Mouse (Mus musculus) heart, adult 11 months (tissue): ENCODE measurements around the gene Gnl3.

Experiments used
- DNase-seq: peaks from one replicate; pipeline ENCODE4 v3.0.0; 2022

Gene Gnl3

DNA sequence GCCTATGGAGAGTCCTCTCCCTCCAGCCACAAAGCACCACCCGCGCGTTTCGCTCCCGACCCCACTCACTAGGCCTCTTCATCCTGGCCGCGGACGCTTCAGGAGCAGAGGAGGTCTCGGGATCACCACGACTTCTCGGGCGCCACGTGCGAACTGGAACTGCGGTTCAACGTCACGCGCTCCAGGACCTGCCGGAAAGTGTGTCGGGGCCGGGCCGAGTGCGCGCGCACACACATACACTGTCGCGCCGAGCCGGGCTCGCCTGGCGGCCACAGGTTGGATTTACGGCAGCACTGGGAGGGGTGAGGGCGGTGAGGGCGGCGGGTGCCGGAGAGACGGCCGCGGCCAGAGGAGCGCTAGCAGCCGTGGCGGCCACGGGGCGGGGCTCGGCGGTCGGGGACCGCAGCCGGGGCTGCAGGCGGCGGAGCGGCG is at the start of gene Gnl3, which contains the start of gene Pbrm1:
Gnl3 (minus strand) TSS at position 293 of the 432 bp plus-strand sequence.
Pbrm1 (plus strand) TSS at position 279 of the 432 bp plus-strand sequence.
- peak; percentile 100 for DNase-seq

DNA sequence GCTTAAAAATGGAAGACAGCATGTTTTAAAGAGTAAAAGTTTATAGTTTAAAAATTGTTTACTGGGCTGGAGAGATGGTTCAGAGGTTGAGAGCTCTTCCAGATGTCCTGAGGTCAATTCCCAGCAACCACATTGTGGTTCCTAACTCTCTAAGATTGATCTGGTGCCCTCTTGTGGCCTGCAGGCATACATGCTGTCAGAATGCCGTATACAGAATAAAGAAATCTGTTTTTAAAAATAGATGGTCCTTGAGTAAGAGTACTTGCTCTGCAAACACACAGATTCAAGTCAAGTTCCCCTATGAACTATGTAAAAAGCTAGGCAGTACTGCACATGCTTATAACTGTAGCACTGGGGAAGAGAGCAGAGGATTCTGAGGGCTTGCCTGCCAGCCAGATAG is 43.3 kb upstream of the Gnl3 start:
- no peak for DNase-seq

DNA sequence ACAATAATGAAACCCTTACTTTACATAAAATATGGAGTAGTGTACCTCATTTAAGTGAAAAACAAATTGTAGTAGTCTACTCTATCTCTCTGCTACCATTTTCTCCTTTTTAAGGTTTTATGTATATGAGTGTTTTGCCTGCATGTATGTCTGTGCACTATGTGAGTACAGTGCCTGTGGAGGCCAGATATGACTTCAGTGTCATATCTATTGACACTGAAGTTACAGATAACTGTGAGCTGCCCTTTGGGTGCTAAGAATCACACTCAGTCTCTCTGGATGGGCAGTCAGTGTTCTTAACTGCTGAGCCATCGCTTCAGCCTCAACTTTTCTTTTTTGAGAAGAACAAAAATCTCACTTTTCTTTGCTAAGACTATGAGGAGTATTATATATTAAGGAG is 26.9 kb upstream of the Gnl3 start:
- DNase-seq, result no peak

DNA sequence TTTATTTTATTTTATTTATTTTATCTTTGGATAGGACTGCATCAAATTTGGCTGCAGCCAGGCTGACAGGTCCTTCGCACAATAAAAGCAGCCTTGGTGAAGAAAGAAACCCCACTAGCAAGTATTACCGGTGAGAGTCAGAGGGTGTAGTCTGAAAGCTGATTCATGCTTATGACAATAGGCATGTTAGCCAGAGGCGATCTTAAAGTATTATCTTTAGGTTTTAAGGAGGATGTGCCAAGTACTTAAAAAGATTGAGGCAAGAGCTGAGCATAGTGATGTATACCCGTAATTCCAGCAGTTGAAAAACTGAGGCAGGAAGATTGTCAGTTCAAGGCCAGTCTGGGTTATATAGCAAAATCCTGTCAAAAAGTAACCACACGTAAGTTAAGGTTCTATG is 26.3 kb upstream of the Gnl3 start:
- DNase-seq, result no peak

DNA sequence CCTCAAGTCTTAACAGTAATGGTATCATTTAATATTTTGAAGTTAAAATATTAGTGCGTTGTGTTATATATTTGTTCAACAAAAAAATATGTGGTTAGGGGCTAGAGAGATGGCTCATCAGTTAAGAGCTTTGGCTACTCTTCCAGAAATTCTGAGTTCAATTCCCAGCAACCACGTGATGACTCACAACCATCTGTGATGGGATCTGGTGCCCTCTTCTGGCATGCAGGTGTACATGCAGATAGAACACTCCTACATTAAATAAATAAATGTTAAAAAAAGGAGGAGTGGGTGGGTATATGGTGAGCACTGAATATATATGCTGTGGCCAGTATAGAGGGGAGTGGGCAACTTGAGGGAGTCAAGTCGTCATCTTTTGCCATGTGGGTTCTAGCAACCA is 6.8 kb upstream of the Gnl3 start:
- no peak for DNase-seq

DNA sequence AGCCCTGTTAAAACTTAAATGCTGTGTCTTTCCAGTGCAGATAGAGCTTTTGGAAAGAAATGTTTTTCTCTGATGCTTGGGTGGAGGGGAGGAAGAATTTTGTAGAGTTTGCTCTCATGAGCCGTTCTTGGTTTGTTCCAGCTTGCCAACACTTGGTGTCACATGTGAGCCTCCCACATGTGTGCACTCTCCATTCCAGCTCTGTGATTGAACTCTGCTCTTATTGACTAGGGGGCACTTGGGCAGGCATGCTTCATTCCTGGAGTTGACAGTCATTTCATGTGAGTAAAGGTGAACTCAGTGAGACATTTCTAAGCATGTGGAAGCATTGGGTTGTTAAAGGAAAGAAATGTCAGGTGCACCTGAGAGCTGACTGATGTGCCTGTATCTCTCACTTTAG is 3.6 kb upstream of the Gnl3 start:
- no peak for DNase-seq

DNA sequence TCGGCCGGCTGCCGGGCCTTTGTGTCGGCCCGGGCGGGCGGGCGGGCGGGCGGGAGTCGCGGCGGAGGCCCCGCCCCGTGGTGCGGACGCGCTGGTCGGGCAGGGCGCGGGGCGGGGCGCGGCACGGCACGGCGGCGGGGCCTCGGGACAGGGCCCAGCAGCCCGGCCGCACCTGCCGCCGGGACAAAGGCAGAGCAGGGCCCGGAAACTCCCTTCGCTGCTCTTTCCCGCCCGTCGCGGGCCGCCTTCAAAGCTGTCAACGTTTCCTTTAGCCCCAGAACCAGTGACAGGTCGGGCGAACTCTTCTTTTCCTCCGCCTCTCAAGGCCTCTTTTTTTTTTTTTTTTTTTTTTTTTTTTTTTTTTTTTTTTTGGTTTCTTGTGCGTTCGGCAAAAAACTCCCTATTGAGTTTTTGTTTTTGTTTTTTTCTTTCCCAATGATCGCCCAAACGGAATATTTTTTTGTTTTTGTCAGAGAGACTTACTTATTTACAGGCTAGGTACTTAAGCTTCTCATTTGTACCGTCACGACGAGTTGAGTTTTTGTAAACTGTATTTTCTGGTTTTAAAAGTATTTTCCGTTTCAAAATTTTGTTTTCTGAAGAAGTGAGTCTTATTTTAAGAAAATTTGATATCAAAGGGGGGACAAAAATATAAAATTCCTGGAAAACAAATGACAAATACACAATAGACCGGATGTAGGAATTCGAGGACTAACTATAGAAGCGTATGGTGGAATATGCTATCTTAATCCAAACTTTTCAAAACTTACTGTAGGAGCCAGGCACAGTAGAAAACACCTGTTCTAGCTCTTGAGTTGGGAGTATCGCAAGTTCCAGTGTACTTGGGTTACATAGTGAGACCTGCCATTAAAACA is 616 bp upstream of the Gnl3 start:
- DNase-seq, result no peak

DNA sequence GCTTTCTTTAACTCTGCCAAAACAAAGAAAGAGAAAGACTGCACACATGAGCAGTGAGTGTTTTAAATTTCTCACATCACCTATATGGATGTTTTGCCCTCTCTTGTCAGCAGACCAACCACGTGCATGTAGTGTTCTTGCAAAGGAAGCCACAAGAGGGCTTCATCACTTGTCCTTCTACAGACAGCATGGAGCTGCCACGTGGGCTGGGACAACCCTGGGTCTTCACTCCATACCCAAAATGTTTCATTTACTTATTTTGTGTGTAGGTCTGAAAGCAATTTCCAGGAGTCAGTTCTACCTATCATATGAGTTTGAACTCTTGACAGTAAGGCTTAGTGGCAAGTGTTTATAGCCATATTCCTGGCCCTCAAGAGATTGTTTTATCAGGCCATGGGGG is 1.1 kb downstream of the Gnl3 start:
- peak; percentile 86 for DNase-seq

DNA sequence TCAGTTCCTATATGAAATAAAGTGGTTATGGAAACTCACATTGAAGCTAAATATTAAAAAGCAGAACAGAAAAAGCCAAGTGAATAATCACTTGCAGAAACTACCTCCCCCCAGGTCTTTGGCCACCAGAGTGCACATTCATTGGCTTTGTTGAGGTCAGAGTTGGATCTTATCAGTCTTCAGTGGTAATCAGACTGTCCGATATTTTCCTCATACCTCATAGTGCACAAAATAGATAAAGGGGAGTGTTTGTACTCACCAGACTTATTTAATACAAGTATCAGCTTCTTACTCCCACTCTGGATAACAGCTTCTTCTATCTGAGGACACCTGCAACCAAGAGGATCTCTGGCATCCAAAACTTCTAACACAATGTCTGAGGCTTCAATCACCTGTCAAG is 2.9 kb downstream of the Gnl3 start:
- no peak for DNase-seq

DNA sequence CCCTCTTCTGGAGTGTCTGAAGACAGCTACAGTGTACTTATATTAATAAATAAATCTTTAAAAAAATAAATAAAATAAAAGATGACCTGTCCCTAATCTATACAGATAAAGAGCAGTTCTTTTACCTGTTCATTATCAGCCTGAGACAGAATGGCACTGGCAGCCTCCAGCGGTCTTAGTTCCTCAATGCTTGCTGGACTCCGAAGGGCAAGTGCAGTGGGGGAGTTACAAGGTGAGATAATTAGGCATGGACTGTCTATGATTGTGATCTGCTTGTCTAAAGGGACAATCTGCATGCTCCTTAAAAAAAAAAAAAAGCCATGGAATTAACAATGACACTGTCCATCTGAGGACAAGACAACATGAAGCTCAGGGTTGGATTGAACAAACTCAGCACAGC is 5.0 kb downstream of the Gnl3 start:
- DNase-seq, result no peak

DNA sequence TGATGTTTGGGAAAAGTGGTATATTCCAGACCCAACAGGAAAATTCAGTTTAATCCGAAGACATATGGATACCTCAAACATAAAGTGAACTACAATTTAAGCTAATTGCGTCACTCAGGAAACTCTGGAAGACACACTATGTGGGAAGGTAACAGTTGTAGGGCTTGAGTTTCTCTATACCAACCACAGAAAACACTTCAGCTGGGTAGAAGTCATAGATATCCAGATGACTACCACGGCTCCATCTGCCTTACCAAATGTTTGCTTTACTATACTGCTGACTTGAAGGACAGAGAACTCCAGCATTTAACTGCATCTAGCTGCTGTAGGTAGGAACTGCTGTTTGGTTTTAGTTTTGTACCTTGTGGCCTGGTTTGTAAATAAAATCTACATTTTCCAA is 7.4 kb downstream of the Gnl3 start:
- no peak for DNase-seq

DNA sequence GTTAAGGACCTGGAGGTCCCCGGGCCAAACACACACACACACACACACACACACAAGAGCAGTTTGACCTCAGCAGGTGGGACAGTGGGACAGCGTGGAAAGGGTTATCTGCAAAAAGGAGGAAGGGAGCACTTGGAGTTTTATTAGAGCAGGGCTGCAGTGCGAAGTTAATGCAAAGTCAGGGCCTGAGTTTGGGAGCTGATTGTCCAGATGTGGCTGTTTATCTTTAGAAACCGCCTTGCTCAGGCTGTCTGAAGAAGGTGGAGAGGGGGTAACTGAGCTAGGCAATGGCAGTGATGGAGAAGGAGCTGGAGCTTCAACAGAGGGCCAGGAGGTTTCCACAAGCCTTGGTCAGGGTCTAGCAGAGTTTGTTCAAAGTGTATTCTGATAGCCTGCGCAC is 12.2 kb downstream of the Gnl3 start:
- no peak for DNase-seq

DNA sequence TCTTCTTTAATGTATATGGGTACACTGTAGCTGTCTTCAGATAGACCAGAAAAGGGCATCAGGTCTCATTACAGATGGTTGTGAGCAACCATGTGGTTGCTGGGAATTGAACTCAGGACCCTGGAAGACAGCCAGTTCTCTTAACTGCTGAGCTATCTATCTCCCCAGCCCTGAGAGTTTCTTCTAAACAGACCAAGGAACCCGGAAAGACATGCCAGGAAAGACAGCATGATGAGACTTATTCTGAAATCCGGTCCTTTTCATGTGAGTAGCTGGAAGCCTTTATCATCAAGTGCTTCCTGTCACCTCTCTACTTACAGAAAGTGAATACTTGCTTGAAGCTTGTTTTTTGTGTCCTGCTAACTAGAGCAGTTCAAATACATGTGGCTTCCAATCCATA is 14.4 kb downstream of the Gnl3 start:
- DNase-seq, result no peak

DNA sequence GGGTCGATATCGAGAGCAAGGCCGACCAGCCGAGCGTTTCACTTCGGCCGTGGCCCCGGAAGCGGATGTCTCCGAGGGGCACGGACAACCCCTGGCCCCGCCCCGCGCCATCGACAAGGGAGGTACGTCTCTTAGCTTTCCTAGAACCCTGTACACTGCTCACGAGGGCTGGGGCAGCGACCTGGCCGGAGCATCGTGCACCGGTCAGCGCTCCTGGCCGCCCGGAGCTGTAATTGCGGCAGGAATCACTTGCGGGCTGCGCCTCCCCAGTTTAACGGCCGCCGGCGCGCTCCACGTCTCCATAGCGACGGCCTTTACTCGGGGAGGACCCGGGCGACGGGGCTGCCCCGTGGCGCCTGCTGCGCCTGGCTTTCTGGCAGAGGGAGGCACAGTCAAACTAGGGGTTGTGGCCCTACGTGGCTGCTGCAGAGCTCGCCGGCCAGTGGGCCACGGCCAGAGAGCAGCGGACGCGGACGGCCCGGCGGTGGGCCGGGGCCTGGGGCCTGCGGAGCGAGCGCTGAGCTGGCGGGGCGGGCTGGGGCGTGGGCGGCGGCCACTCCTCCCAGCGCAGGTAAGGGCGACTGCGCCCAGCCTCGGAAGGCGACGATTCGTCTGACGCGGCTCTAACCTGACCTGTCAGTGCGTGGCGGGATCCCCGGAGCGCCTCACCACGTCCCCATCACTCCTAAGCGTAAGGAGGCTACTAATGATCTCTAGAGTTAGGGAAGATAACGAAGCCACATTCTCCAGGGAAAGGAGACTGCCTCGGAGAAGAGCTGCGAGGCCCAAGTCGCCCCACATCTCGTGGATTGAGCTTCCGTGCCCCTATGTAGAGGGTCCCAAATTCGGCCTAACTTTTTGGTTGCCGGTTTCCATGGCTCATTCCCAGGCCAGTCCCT is 17.4 kb downstream of the Gnl3 start, which contains the start of the genes Glt8d1 and Spcs1:
Glt8d1 (plus strand) TSS at position 94 of the 899 bp plus-strand sequence.
Spcs1 (minus strand) TSS at position 366 of the 899 bp plus-strand sequence.
- DNase-seq, result peak; percentile 99

DNA sequence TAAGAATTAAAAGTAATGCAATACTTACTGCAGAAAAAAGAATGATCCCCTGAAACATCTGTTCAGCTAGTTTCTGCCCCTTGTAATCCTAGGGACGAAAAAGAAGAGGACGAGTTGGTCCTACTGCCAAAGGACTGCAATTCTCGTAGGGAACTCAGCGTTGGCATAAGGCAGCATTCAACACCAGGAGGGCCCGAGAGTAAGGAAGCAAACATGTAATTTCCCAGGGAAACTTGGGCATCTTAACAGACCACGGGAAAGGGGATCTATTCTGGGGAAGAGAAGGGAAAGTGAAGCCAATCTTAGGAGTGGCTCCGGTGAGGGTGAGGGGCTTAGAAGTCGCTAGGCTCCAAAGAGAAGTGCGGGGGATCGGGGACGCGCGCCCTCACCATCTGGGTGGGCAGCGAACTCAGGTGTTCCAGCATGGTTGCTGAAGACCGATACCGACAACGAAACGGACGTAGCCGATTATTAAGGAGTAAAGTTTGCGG is 18.1 kb downstream of the Gnl3 start:
- DNase-seq, result no peak

DNA sequence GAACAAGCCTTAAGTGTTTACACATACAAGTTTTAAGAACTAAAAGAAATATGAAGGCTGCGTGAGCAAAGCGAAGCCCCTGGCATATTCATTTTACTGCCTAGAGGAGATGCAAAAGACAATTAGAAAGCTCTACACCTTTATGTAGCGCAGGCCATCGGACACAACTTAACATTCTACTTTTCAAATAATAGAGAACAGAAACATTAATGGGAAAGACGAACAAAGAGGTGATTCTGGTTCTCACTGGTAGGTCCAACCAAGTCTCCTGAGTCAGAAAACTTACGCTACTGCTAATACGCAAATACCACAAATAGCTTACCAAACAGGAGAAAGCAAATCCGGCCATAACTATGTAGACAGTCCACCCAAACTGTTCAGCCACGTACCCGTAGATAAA is 18.6 kb downstream of the Gnl3 start:
- no peak for DNase-seq

DNA sequence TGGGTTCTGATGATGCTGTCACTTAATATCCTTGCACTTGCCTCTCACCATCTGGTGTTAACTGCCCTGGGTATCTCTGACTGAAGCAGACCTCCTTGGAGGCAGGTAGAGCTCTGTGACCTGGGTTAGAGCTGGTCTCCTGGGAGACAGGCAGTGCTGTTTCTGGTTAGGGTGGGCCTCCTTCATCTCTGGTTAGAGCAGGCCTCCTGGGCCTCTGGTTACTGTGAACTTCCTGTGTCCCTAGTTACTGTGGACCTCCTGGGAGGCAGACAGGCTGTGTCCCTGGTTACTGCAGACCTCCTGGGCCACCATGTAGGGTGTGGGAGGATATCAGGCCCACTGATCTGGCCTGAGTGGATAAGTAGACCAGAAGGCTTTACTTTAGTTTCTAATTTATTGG is 22.5 kb downstream of the Gnl3 start:
- peak; percentile 76 for DNase-seq

DNA sequence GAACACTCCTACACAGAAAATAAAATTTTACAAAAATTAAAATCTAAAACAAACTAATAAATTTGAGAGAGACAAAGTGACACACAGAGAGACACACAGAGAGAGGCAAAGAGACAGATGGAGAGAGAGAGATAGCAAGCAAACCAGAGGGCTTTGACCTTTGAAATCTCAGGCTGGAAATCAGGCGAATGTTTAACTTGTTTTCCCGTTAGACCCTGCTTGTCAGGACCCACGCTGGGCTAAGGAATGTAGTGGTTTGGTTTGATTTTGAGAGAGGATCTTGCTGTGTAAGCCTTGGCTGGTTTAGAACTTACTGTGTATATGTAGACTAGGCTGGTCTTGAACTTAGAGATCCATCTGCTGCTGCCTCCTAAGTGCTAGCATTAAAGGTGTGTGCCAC is 42.7 kb downstream of the Gnl3 start:
- no peak for DNase-seq

DNA sequence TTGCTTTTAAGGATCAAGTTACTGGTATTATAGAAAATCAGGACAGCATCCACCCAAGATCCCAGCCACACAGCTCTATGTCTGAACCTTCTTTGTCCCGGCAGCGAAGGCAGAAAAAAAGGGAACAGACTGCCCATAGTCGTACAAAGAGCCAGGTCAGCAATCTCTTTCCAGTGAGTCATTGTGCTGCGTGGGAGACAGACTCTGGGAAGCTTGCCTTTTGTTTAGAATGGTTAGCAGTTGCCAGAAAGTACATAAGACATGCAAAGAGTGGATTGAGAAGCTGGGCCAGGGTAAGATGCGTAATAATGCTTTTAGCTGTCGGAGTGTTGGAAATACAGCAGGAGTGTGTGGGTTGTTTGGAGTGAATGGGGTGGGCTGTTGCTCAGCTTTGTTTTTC is 44.7 kb downstream of the Gnl3 start:
- DNase-seq, result peak; percentile 94
